Mouse (Mus musculus): ENCODE results near the gene Magi2. TPM values are rescaled to one million over a fixed set of nuclear protein-coding genes. Genes with fewer than 3 reads are reported as not detected.

Magi2 gene
- total RNA-seq, 2 experiments from 2014 or later: 2.2 to 2.4 TPM

- intact Hi-C loops (cut with DNase I): no loop called here
- no peak for DNase-seq
These were observed 1342.1 kb downstream of the Magi2 start for GRCm38 (mm10) chr5:20568966-20569365.

GRCm38 (mm10) chr5:20574816-20575215, 1348.0 kb downstream of the Magi2 start:
- no peak for DNase-seq
- intact Hi-C loops (cut with DNase I): no loop called here

- intact Hi-C loops (cut with DNase I): no loop called here
- no peak for DNase-seq
These were observed 1349.0 kb downstream of the Magi2 start for GRCm38 (mm10) chr5:20575798-20576197.

- intact Hi-C loops (cut with DNase I): no loop called here
- no peak for DNase-seq
These were observed 1349.4 kb downstream of the Magi2 start for GRCm38 (mm10) chr5:20576266-20576665.

GRCm38 (mm10) chr5:20578666-20579065, 1351.8 kb downstream of the Magi2 start:
- no peak for DNase-seq
- intact Hi-C loops (cut with DNase I): no loop called here

- intact Hi-C loops (cut with DNase I): no loop called here
- no peak for DNase-seq
These were observed 1353.8 kb downstream of the Magi2 start for GRCm38 (mm10) chr5:20580619-20581018.

GRCm38 (mm10) chr5:20582995-20583435, 1356.2 kb downstream of the Magi2 start:
- DNase-seq: no peak
- intact Hi-C loops (cut with DNase I): no loop called here

- intact Hi-C loops (cut with DNase I): no loop called here
- no peak for DNase-seq
These were observed 1356.8 kb downstream of the Magi2 start for GRCm38 (mm10) chr5:20583639-20584038.

GRCm38 (mm10) chr5:20584769-20585168, 1357.9 kb downstream of the Magi2 start:
- no peak for DNase-seq
- intact Hi-C loops (cut with DNase I): no loop called here

GRCm38 (mm10) chr5:20589731-20590130, 1362.9 kb downstream of the Magi2 start:
- intact Hi-C loops (cut with DNase I): no loop called here
- no peak for DNase-seq

- intact Hi-C loops (cut with DNase I): no loop called here
- no peak for DNase-seq
These were observed 1371.4 kb downstream of the Magi2 start for GRCm38 (mm10) chr5:20598196-20598595.

GRCm38 (mm10) chr5:20603756-20604469, 1377.1 kb downstream of the Magi2 start:
- intact Hi-C loops (cut with DNase I): no loop called here

GRCm38 (mm10) chr5:20606497-20606896, 1379.7 kb downstream of the Magi2 start:
- intact Hi-C loops (cut with DNase I): no loop called here
- DNase-seq: no peak

More at GRCm38 (mm10) chr5:20603756-20604469, 1377.1 kb downstream of the Magi2 start:
- DNase-seq: no peak

GRCm38 (mm10) chr5:20607503-20607902, 1380.7 kb downstream of the Magi2 start:
- no peak for DNase-seq
- intact Hi-C loops (cut with DNase I): no loop called here

- DNase-seq: no peak
- intact Hi-C loops (cut with DNase I): no loop called here
These were observed 1382.5 kb downstream of the Magi2 start for GRCm38 (mm10) chr5:20609206-20609935.

GRCm38 (mm10) chr5:20610640-20611039, 1383.8 kb downstream of the Magi2 start:
- intact Hi-C loops (cut with DNase I): no loop called here
- DNase-seq: no peak

- intact Hi-C loops (cut with DNase I): no loop called here
- no peak for DNase-seq
These were observed 1385.8 kb downstream of the Magi2 start for GRCm38 (mm10) chr5:20612616-20613015.

- DNase-seq: no peak
- intact Hi-C loops (cut with DNase I): no loop called here
These were observed 1388.1 kb downstream of the Magi2 start for GRCm38 (mm10) chr5:20614891-20615290.

GRCm38 (mm10) chr5:20620596-20621511, 1394.0 kb downstream of the Magi2 start:
- DNase-seq: peak; percentile 12 to 35
- intact Hi-C loops (cut with DNase I): no loop called here

- DNase-seq: no peak
- intact Hi-C loops (cut with DNase I): no loop called here
These were observed 1395.6 kb downstream of the Magi2 start for GRCm38 (mm10) chr5:20622417-20622816.

Measured in heart, postnatal 10 days (tissue).